Mouse (Mus musculus): Measurements from ENCODE around the gene Ankrd24. TPM values are rescaled to one million over a fixed set of nuclear protein-coding genes. Genes with fewer than 3 reads are reported as not detected.

Gene Ankrd24
- polyA plus RNA-seq, 1 experiment = 0.21 TPM

- no peak for TF ChIP-seq TAL1 (IDR thresholded peaks at IDR 0.05; ENCODE audit: low read length)
- TF ChIP-seq GATA1 (IDR thresholded peaks at IDR 0.05; ENCODE audit: low read length) = no peak
- Histone ChIP-seq H3K27me3 (ENCODE audit: control insufficient read depth) (peaks cover 17% of the 10 kb centered on the region), H3K4me3 (replicated peaks) (no peak overlapping the region), H3K36me3 (ENCODE audit: control insufficient read depth) (peaks cover 2% of the 10 kb centered on the region), H3K9me3 (ENCODE audit: control insufficient read depth, low read length) (no peaks in the 10 kb centered on the region), H3K4me1 (ENCODE audit: control insufficient read depth) (peaks cover 62% of the 10 kb centered on the region)
Measured at GRCm38 (mm10) chr10:81602741-81603151, 25.6 kb upstream of the Ankrd24 start.

- Histone ChIP-seq H3K9me3 (ENCODE audit: control insufficient read depth, low read length) (no peaks in the 10 kb centered on the region), H3K4me1 (ENCODE audit: control insufficient read depth) (peaks cover 62% of the 10 kb centered on the region), H3K27me3 (ENCODE audit: control insufficient read depth) (peaks cover 5% of the 10 kb centered on the region), H3K4me3 (replicated peaks) (peak overlapping the region; percentile 68), H3K36me3 (ENCODE audit: control insufficient read depth) (peaks cover 18% of the 10 kb centered on the region)
- no peak for TF ChIP-seq GATA1 (IDR thresholded peaks at IDR 0.05; ENCODE audit: low read length)
- TF ChIP-seq TAL1 (IDR thresholded peaks at IDR 0.05; ENCODE audit: low read length) = no peak
Measured at GRCm38 (mm10) chr10:81604019-81604967, 24.0 kb upstream of the Ankrd24 start.

- H3K4me3 ChIP-seq (replicated peaks) = peak overlapping the region; percentile 68
- H3K4me1 ChIP-seq (ENCODE audit: control insufficient read depth) = peaks cover 57% of the 10 kb centered on the region
- TF ChIP-seq TAL1 (IDR thresholded peaks at IDR 0.05; ENCODE audit: low read length) = no peak
- TF ChIP-seq GATA1 (IDR thresholded peaks at IDR 0.05; ENCODE audit: low read length) = no peak
- H3K27me3 ChIP-seq (ENCODE audit: control insufficient read depth) = no peaks in the 10 kb centered on the region
- peaks cover 20% of the 10 kb centered on the region for H3K36me3 ChIP-seq (ENCODE audit: control insufficient read depth)
- H3K9me3 ChIP-seq (ENCODE audit: control insufficient read depth, low read length) = no peaks in the 10 kb centered on the region
Measured at GRCm38 (mm10) chr10:81604968-81605665, 23.2 kb upstream of the Ankrd24 start.

- H3K4me1 ChIP-seq (ENCODE audit: control insufficient read depth) = peaks cover 52% of the 10 kb centered on the region
- peaks cover 20% of the 10 kb centered on the region for H3K36me3 ChIP-seq (ENCODE audit: control insufficient read depth)
- TF ChIP-seq GATA1 (IDR thresholded peaks at IDR 0.05; ENCODE audit: low read length) = no peak
- no peaks in the 10 kb centered on the region for H3K27me3 ChIP-seq (ENCODE audit: control insufficient read depth)
- no peaks in the 10 kb centered on the region for H3K9me3 ChIP-seq (ENCODE audit: control insufficient read depth, low read length)
- peak overlapping the region; percentile 68 for H3K4me3 ChIP-seq (replicated peaks)
Measured at GRCm38 (mm10) chr10:81605666-81605973, 22.7 kb upstream of the Ankrd24 start.

- H3K36me3 ChIP-seq (ENCODE audit: control insufficient read depth) = peaks cover 20% of the 10 kb centered on the region
- no peaks in the 10 kb centered on the region for H3K27me3 ChIP-seq (ENCODE audit: control insufficient read depth)
- TF ChIP-seq TAL1 (IDR thresholded peaks at IDR 0.05; ENCODE audit: low read length) (no peak), GATA1 (IDR thresholded peaks at IDR 0.05; ENCODE audit: low read length) (no peak)
- H3K4me1 ChIP-seq (ENCODE audit: control insufficient read depth) = peaks cover 46% of the 10 kb centered on the region
- H3K4me3 ChIP-seq (replicated peaks) = peak within 1 kb of the TSS; percentile 68
- H3K9me3 ChIP-seq (ENCODE audit: control insufficient read depth, low read length) = 0 out of 2 replicates have a peak, but pooled peaks cover 2% of the 10 kb centered on the region
Measured at GRCm38 (mm10) chr10:81605974-81606751, 22.2 kb upstream of the Ankrd24 start, which contains the start of gene BC025920. BC025920 (plus strand) TSS chr10:81606270.

- Histone ChIP-seq H3K4me1 (ENCODE audit: control insufficient read depth) (peaks cover 30% of the 10 kb centered on the region), H3K9me3 (ENCODE audit: control insufficient read depth, low read length) (0 out of 2 replicates have a peak, but pooled peaks cover 2% of the 10 kb centered on the region), H3K4me3 (replicated peaks) (no peak overlapping the region), H3K36me3 (ENCODE audit: control insufficient read depth) (peaks cover 20% of the 10 kb centered on the region), H3K27me3 (ENCODE audit: control insufficient read depth) (no peaks in the 10 kb centered on the region; the same call in 1 of the 2 replicates)
- TF ChIP-seq GATA1 (IDR thresholded peaks at IDR 0.05; ENCODE audit: low read length) (no peak), TAL1 (IDR thresholded peaks at IDR 0.05; ENCODE audit: low read length) (no peak)
Measured at GRCm38 (mm10) chr10:81608308-81608707, 20.0 kb upstream of the Ankrd24 start.

- H3K4me3 ChIP-seq (replicated peaks) = no peak overlapping the region
- 0 out of 2 replicates have a peak, but pooled peaks cover 2% of the 10 kb centered on the region for H3K9me3 ChIP-seq (ENCODE audit: control insufficient read depth, low read length)
- H3K27me3 ChIP-seq (ENCODE audit: control insufficient read depth) = no peaks in the 10 kb centered on the region; the same call in 1 of the 2 replicates
- TF ChIP-seq GATA1 (IDR thresholded peaks at IDR 0.05; ENCODE audit: low read length) (no peak), TAL1 (IDR thresholded peaks at IDR 0.05; ENCODE audit: low read length) (no peak)
- H3K36me3 ChIP-seq (ENCODE audit: control insufficient read depth) = peaks cover 17% of the 10 kb centered on the region
- H3K4me1 ChIP-seq (ENCODE audit: control insufficient read depth) = no peaks in the 10 kb centered on the region; the same call in 1 of the 2 replicates
Measured at GRCm38 (mm10) chr10:81612779-81613178, 15.6 kb upstream of the Ankrd24 start.

GRCm38 (mm10) chr10:81615486-81615885, 12.9 kb upstream of the Ankrd24 start:
- Histone ChIP-seq H3K27me3 (ENCODE audit: control insufficient read depth) (no peaks in the 10 kb centered on the region; the same call in 1 of the 2 replicates), H3K4me1 (ENCODE audit: control insufficient read depth) (no peaks in the 10 kb centered on the region; the same call in 1 of the 2 replicates), H3K4me3 (replicated peaks) (no peak overlapping the region), H3K36me3 (ENCODE audit: control insufficient read depth) (no peaks in the 10 kb centered on the region), H3K9me3 (ENCODE audit: control insufficient read depth, low read length) (0 out of 2 replicates have a peak, but pooled peaks cover 2% of the 10 kb centered on the region)
- no peak for TF ChIP-seq GATA1 (IDR thresholded peaks at IDR 0.05; ENCODE audit: low read length)
- TF ChIP-seq TAL1 (IDR thresholded peaks at IDR 0.05; ENCODE audit: low read length) = no peak
